Mouse (Mus musculus) cerebellum, adult 9-10 months (tissue): Measurements from ENCODE around the gene Amh.

Experiments used
- DNase-seq: peaks from one replicate; pipeline ENCODE4 v3.0.0; 2022

The Amh gene

GRCm38 (mm10) chr10:80829359-80830278 is 24.6 kb downstream of the Amh start:
- DNase-seq: peak; percentile 59

- DNase-seq: peak; percentile 45
Measured at GRCm38 (mm10) chr10:80831136-80831535, 26.1 kb downstream of the Amh start.

DNA sequence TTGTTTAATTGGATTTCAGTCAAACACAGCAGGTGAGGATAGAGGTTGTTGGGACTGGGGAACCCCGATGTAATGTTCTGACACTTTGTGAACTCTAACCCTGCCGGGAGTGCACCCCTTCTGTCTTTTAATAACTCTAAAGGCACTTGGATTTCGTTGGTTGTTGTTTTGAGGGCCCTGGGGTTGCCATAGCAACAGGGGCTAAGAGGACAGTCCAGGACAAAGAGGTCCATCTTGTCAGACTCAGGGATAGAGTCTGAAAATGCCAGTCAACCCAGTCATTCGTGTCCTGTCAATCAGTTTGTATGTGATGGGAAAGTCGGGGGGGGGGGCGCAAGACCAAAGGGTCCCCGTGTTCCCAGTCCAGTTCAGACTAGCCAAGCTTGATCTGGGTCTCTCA is 27.8 kb downstream of the Amh start:
- DNase-seq: no peak

- DNase-seq: no peak
Measured at GRCm38 (mm10) chr10:80835617-80836016, 30.6 kb downstream of the Amh start.

GRCm38 (mm10) chr10:80836949-80837379 is 31.9 kb downstream of the Amh start:
- DNase-seq: peak; percentile 78

- peak; percentile 84 for DNase-seq
Measured at GRCm38 (mm10) chr10:80837827-80838226, 32.8 kb downstream of the Amh start.

DNA sequence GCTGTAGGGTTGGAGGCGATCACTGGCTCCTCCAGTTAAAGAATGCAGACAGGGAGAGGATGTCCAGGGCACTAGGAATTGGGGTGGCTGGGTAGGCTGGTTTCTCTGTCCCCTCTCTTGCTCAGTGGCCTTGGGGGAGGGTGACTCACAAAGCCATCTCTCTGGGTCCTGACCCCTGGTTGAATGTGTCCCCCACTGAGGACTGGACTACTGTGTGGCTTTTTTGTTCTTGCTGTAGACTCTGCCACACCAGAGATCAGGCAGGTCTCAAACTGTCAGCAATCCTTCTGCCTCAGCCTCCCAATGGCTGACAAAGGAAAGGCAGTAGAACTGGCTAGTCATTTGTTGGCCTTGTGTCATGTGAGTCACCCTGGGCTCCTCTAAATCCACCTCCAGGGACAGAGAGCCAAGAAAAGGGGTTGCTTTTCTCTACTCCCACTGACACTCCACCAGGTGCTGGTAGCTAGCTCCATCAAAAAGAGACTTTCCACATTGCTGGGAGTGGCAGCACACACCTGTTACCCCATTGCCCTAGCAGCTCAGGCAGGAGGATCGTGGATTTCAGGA is 33.4 kb downstream of the Amh start:
- no peak for DNase-seq

- DNase-seq: no peak
Measured at GRCm38 (mm10) chr10:80839848-80840247, 34.8 kb downstream of the Amh start.

DNA sequence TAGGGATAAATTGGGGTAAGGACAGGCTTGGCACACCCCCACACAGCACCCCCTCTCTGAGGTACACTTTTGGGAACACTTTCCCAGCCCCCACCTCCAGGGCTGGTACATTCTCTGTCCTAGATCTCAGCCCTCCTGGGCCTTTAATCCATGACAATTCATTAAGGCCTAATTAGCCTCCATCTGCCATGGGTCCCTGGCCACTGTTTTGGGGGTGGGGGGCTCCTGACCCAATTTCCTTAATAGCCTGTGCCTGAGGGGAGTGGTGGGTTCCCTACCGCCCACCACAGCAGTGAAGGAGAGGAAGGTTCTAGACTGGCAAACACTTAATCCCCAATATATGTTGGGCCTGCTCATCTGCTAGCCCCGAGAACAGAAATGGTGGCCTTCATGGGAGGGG is 36.6 kb downstream of the Amh start:
- DNase-seq: no peak

- no peak for DNase-seq
Measured at GRCm38 (mm10) chr10:80842334-80842733, 37.3 kb downstream of the Amh start.

DNA sequence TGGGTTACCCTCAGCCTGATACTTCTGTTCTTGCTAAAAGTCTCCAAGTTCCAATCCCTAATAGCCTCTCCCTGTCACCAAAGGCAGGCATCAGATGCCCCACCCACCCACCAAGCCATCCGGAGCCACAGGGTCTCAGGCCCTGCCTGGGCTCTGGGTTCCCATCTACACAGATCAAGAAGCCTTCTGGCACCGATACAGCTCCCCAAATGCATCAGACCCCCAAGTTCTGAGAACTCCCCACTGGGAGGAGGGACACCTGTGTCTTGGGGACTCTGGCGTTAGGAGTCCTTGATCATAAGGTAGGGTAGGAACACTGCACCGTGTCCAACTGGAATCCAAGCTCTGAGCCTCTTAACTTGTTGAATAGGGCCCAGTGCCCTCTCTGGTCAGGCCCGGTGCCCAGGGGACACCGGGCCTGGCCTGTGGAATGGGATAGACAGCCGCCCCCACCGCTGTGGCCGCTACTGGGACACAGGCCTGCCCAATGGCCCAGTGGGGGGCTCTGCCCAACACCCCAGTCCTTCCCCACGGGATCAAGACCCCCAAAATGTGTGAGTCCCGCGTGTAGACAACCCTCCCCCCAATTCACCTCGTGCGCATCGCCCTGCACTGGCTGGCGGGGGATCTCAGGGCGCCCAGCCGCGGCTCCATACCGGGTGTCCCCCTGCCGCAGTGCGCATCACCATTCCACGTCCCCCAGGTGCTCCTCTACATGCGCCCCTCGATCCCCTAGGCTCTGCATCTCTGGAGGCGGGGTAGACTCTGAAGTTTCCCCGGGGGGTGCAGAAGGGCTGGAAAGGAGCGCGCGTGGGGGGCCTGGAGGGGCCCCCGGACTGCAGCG is 38.3 kb downstream of the Amh start:
- no peak for DNase-seq

GRCm38 (mm10) chr10:80843931-80844547 is 39.0 kb downstream of the Amh start, which contains the start of gene Lingo3:
Lingo3 (minus strand) TSS chr10:80844039.
- peak; percentile 78 for DNase-seq

DNA sequence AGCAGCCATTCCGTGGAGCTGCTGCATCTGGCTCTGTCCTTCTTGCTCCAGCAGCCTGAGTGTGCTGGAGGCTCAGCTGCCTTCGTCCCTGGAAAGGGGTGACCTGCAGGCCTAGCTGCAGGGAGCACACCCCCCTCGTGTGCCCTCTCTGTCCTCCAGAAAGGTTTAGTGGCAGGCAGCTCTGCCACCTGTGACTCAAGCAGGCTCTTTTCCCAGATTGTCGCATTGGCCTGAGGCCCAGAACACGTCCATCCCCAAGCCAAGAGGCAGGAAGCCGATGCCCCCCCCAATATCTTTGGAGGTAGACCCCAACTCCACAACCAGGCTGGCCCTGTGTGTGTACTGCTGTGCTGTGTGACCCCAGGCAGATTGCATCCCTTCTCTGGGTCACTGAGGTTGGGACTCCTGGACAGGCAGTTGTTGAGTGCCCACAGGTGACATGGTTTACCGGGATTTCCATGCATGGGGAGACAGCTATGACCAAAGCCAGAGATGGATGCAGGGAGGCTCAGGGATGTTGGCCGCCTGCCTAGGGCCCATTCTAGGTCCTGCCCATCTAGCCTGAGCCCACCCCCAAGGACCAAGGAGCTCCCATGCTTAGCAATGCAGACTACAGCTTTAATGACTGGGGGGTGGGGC is 40.1 kb downstream of the Amh start:
- DNase-seq: no peak

- no peak for DNase-seq
Measured at GRCm38 (mm10) chr10:80845732-80846131, 40.7 kb downstream of the Amh start.

GRCm38 (mm10) chr10:80848571-80848970 is 43.5 kb downstream of the Amh start:
- no peak for DNase-seq

GRCm38 (mm10) chr10:80854913-80855748 is 50.1 kb downstream of the Amh start, which contains the start of the genes Lsm7 and Sppl2b:
Lsm7 (minus strand) TSS chr10:80855209.
Sppl2b (plus strand) TSS chr10:80855275.
- DNase-seq: peak; percentile 96

- no peak for DNase-seq
Measured at GRCm38 (mm10) chr10:80855749-80856073, 50.7 kb downstream of the Amh start.

- no peak for DNase-seq
Measured at GRCm38 (mm10) chr10:80856267-80856666, 51.2 kb downstream of the Amh start.

GRCm38 (mm10) chr10:80856908-80857307 is 51.9 kb downstream of the Amh start:
- no peak for DNase-seq
